Mouse (Mus musculus): Measurements from ENCODE around the gene Borcs8.

The Borcs8 gene

GRCm38 (mm10) chr8:70181212-70181902 is 42.1 kb downstream of the Borcs8 start:
- no peak for DNase-seq

GRCm38 (mm10) chr8:70181903-70182252 is 42.6 kb downstream of the Borcs8 start:
- no peak for DNase-seq

DNA sequence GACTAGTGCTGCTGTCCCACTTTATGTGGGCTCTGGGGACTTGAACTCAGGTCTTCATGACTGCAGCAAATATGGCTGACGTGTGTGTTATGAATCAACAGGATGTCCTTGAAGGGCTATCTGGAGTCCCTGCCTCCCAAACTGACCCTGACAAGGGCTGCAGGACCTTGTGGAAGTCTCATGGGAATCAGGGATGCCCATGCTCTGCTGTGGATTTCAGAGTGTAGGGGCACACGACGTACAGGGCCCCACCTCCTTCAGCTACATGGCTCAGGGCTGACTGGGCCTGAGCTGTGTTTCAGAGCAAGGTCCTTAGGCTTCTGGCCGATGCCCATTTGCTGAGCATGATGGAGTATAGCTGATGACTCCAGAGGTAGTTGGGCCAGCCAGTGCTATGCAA is 43.9 kb downstream of the Borcs8 start:
- DNase-seq = no peak

DNA sequence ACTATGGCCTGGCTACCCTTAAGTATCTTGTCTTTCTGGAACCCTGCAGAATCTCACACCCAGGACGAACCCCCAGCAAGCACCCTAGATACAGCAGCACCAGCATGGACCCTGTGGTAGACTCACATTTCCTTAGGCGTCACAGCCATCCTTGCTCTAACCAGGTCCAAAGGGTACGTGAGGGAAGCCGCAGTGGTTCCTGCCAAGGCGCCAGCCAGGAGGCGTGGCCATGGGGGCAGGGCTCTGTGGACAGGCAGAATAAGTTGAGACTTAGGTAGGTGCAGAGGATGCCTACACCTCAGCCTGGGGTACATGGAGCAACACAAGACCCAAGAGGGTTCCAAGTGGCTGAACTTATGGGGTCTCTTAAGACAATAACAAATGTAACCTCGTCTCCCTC is 49.4 kb downstream of the Borcs8 start:
- no peak for DNase-seq

- no peak for DNase-seq
Observed at GRCm38 (mm10) chr8:70193238-70193637, 53.9 kb downstream of the Borcs8 start.

DNA sequence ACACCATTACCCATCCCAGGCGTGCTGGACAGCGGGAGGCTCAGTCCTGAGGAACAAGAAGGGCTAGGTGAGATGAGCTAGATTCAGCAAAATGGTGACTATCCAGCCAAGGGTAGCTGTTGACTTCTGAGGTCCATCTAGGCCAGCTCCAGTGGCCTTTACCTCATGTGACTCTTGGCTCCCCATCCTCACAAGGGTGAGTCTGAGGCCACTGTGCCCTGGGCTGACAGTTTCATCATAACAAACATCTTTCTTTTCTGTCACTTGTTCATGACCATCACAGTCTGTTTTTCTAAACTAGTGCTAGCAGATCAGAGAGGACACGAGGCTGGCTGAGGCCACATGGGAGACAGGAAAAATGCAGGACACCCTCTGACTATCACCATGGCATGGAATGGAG is 54.9 kb downstream of the Borcs8 start:
- DNase-seq = no peak

- DNase-seq = no peak
Observed at GRCm38 (mm10) chr8:70195762-70196161, 56.5 kb downstream of the Borcs8 start.
